Mouse (Mus musculus): ENCODE results near the gene Brpf1. TPM values are rescaled to one million over a fixed set of nuclear protein-coding genes. Genes with fewer than 3 reads are reported as not detected.

The Brpf1 gene
- polyA plus RNA-seq, 1 experiment from 2014 or later, result 26.4 TPM

DNA sequence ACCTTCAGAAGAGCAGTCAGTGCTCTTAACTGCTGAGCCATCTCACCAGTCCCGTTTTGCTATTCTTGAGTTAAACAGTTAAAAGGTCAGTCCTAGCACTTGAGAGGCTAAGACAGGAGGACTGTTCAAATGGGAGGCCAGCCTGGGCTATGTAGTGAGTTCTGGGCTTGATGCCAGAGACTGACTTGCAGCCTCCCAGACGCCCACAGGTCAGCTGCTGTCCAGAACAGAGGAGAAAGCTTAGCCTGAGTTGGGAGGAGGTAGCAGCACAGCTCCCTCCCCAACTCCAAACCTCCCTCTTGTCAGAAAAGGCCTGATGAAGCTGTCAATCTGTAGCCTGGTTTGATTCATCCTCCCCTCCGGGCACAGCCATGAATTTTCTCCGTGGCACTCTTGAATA lies 30.1 kb upstream of the Brpf1 start:
- Histone ChIP-seq H3K4me2 (no peak overlapping the region), H3K27me3 (ENCODE audit: insufficient read depth, low read length) (peaks cover 4% of the 10 kb centered on the region), H3K4me1 (ENCODE audit: insufficient read depth) (no peaks in the 10 kb centered on the region), H3K27ac (ENCODE audit: low read depth) (no peak overlapping the region), H3K9ac (no peak overlapping the region), H3K36me3 (ENCODE audit: insufficient read depth) (peaks cover 35% of the 10 kb centered on the region; the same call in 1 of the 2 replicates), H3K9me3 (ENCODE audit: low read depth, low read length) (no peaks in the 10 kb centered on the region), H3K4me3 (ENCODE audit: low read depth, low read length) (no peak overlapping the region)
- 67% methylated on average over 4 of the region's 4 CpGs for WGBS
- no peak for TF ChIP-seq CTCF (IDR thresholded peaks at IDR 0.05; ENCODE audit: low read depth)
- DNase-seq (peak; percentile 16), ATAC-seq (ENCODE audit: insufficient read depth) (no peak)

DNA sequence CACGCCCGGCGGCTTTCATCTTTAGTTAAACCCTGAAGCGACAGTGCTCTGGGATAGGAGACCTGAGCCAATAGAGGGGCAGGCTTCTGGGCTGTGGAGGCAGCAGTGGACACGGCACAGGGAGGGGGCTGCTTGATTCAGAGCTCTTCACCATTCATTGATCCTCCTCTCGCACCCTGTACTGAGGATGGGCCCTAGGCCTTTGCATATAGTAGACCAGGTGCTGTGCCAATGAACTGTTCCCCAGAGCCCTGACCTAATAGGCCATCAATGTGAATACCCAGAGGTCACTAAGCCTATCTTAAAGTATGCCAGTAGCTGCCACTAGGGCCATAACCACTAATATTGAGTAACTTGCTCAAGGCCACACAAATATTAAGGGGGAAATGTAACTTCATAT lies 25.3 kb upstream of the Brpf1 start:
- Histone ChIP-seq H3K27me3 (ENCODE audit: insufficient read depth, low read length) (peaks cover 35% of the 10 kb centered on the region), H3K9me3 (ENCODE audit: low read depth, low read length) (no peaks in the 10 kb centered on the region), H3K36me3 (ENCODE audit: insufficient read depth) (peaks cover 6% of the 10 kb centered on the region; the same call in 1 of the 2 replicates), H3K27ac (ENCODE audit: low read depth) (no peak overlapping the region), H3K4me1 (ENCODE audit: insufficient read depth) (no peaks in the 10 kb centered on the region), H3K9ac (no peak overlapping the region), H3K4me2 (no peak overlapping the region), H3K4me3 (ENCODE audit: low read depth, low read length) (no peak overlapping the region)
- peak; percentile 46; the same call in 1 of the 2 replicates for ATAC-seq (ENCODE audit: insufficient read depth)
- no peak for DNase-seq
- WGBS, result 57% methylated on average over 6 of the region's 6 CpGs
- no peak for TF ChIP-seq CTCF (IDR thresholded peaks at IDR 0.05; ENCODE audit: low read depth)

DNA sequence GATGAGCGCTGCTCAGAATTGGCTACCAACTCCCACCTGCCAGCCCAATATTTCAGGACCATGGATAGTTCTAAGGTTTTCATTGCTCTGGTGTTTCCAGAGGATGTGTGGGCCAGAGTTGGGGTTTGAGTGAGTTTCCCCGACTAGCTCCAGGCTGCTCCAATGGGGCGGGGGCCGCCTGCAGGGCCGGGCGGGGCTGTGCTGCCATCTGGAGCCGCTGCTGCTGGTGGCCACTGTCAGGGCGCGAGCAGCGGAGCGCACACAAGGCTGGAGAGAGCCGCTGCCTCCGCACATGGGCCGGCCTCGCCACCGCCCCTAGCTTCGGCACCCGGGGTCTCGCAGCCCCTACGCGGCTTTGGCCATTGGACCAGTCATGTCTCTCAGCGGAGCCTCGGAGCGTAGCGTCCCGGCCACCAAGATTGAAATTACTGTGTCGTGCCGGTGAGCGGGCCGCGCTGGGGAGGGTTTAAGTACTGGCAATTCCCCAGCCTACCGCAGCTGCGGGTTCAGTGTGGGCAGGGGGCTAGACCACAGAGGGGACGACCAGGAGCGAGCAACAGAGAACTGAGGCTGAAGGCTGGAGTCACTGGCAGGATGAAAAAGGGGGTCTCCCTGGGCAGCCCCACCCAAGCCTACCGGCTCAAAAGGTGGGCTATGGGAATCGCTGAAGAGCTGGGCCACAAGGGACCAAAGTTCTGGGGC lies 24.7 kb upstream of the Brpf1 start, which contains the start of gene Cpne9:
Gene Cpne9, plus strand, starts transcription at position 207 of the 702 bp plus-strand sequence.
- no peak for TF ChIP-seq CTCF (IDR thresholded peaks at IDR 0.05; ENCODE audit: low read depth)
- no peaks in the 10 kb centered on the region for H3K4me1 ChIP-seq (ENCODE audit: insufficient read depth)
- no peaks in the 10 kb centered on the region for H3K9me3 ChIP-seq (ENCODE audit: low read depth, low read length)
- H3K27ac ChIP-seq (ENCODE audit: low read depth), result no peak within 1 kb of the TSS
- no peak within 1 kb of the TSS for H3K9ac ChIP-seq
- H3K4me2 ChIP-seq, result peak within 1 kb of the TSS; percentile 29; the same call in 1 of the 2 replicates
- 2% methylated on average over 37 of the region's 37 CpGs for WGBS
- peaks cover 35% of the 10 kb centered on the region for H3K27me3 ChIP-seq (ENCODE audit: insufficient read depth, low read length)
- DNase-seq (peak; percentile 86), ATAC-seq (ENCODE audit: insufficient read depth) (peak; percentile 73; the same call in 1 of the 2 replicates)
- peaks cover 6% of the 10 kb centered on the region; the same call in 1 of the 2 replicates for H3K36me3 ChIP-seq (ENCODE audit: insufficient read depth)
- peak within 1 kb of the TSS; percentile 4; the same call in 1 of the 2 replicates for H3K4me3 ChIP-seq (ENCODE audit: low read depth, low read length)

DNA sequence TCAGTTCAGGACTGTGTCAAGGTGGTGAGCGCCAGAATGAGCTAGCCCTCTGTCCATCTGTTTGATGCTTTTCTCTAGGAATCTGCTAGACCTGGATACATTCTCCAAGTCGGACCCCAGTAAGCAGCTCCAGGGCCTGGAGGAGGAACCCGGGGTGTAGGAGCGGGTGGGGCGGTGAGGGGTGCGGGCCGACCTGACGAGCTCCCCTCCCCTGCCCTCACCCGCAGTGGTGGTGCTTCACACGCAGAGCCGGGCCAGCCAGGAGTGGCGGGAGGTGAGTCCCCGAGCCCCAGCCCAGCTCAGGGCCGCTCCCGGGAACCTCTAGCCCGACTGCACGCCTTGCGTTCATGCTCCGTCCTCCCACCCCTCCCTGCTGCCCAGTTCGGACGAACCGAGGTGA lies 24.0 kb upstream of the Brpf1 start:
- H3K4me3 ChIP-seq (ENCODE audit: low read depth, low read length), result peak overlapping the region; percentile 4; the same call in 1 of the 2 replicates
- no peak for TF ChIP-seq CTCF (IDR thresholded peaks at IDR 0.05; ENCODE audit: low read depth)
- peak overlapping the region; percentile 29; the same call in 1 of the 2 replicates for H3K4me2 ChIP-seq
- no peak overlapping the region for H3K27ac ChIP-seq (ENCODE audit: low read depth)
- DNase-seq, result no peak
- WGBS, result under 1% methylated on average over 22 of the region's 22 CpGs
- H3K36me3 ChIP-seq (ENCODE audit: insufficient read depth), result peaks cover 2% of the 10 kb centered on the region; the same call in 1 of the 2 replicates
- H3K9me3 ChIP-seq (ENCODE audit: low read depth, low read length), result no peaks in the 10 kb centered on the region
- peaks cover 35% of the 10 kb centered on the region for H3K27me3 ChIP-seq (ENCODE audit: insufficient read depth, low read length)
- H3K9ac ChIP-seq, result no peak overlapping the region
- no peaks in the 10 kb centered on the region for H3K4me1 ChIP-seq (ENCODE audit: insufficient read depth)
- ATAC-seq (ENCODE audit: insufficient read depth), result peak; percentile 52

DNA sequence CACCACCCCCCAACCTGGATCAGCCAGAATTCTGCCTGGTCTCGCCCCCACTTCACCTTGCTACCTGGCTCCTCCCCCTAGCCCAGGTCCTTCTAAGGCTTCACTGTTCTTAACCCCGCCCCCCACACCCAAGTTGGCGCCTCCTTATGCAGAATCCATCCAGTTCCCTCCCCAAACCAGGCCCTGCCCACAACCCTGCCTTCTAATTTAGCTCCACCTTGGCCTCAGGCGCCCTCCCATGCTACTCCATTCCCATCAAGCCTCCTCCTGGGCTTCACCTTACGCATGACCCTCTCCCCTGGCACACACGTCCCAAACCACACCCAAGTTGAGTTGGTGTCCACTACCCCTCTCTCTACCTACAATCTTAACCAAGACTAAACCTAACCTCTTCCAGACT lies 23.4 kb upstream of the Brpf1 start:
- TF ChIP-seq CTCF (IDR thresholded peaks at IDR 0.05; ENCODE audit: low read depth), result no peak
- H3K27ac ChIP-seq (ENCODE audit: low read depth), result no peak overlapping the region
- H3K4me2 ChIP-seq, result peak overlapping the region; percentile 29; the same call in 1 of the 2 replicates
- DNase-seq (no peak), ATAC-seq (ENCODE audit: insufficient read depth) (peak; percentile 30)
- H3K36me3 ChIP-seq (ENCODE audit: insufficient read depth), result no peaks in the 10 kb centered on the region
- no peak overlapping the region for H3K9ac ChIP-seq
- WGBS, result 4% methylated on average over 6 of the region's 6 CpGs
- H3K4me3 ChIP-seq (ENCODE audit: low read depth, low read length), result peak overlapping the region; percentile 4; the same call in 1 of the 2 replicates
- H3K9me3 ChIP-seq (ENCODE audit: low read depth, low read length), result no peaks in the 10 kb centered on the region
- H3K4me1 ChIP-seq (ENCODE audit: insufficient read depth), result no peaks in the 10 kb centered on the region
- H3K27me3 ChIP-seq (ENCODE audit: insufficient read depth, low read length), result peaks cover 35% of the 10 kb centered on the region

DNA sequence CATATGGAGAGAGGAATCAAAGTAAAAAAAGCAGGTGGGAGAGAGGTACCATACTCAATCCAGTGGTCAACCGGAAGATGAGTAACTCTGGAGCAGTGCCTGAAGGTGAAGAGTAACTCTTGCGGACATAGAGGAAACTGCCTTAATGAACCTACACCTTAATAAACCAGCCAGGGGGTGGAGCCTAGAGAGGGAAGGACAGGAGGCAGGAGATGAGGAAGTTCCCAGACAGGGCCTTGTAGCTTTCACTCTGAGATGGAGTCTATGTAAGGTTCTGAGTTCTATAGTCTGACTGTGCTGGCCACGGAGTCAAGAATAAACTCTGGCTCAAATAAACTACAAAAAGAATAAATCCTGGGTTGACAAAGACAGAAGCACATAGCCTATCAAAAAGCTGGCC lies 22.0 kb upstream of the Brpf1 start:
- 79% methylated on average over 3 of the region's 3 CpGs for WGBS
- no peak for ATAC-seq (ENCODE audit: insufficient read depth)
- Histone ChIP-seq H3K36me3 (ENCODE audit: insufficient read depth) (no peaks in the 10 kb centered on the region), H3K27me3 (ENCODE audit: insufficient read depth, low read length) (peaks cover 35% of the 10 kb centered on the region), H3K9me3 (ENCODE audit: low read depth, low read length) (no peaks in the 10 kb centered on the region), H3K27ac (ENCODE audit: low read depth) (no peak overlapping the region), H3K4me3 (ENCODE audit: low read depth, low read length) (no peak overlapping the region), H3K9ac (no peak overlapping the region), H3K4me1 (ENCODE audit: insufficient read depth) (no peaks in the 10 kb centered on the region), H3K4me2 (no peak overlapping the region)
- DNase-seq, result no peak
- no peak for TF ChIP-seq CTCF (IDR thresholded peaks at IDR 0.05; ENCODE audit: low read depth)

DNA sequence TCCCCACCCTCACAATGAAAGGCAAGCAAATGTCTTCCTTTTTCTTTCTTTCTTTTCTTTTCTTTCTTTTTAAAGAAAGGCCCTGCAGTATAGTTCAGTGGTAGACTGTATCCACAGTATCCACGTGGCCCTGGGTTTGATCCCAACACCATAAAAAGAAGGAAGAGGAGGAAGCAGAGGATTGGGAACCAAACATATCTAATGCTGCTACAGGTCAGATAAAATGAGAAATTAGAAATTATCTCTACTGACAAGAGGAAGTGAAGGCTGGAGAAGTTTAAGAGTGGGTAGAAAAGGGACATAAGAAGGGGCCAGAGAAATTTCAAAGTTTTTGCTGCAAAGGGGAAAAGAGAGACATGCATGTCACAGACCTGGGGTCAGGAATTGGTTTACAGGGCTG lies 20.6 kb upstream of the Brpf1 start:
- Histone ChIP-seq H3K27me3 (ENCODE audit: insufficient read depth, low read length) (peaks cover 35% of the 10 kb centered on the region), H3K9me3 (ENCODE audit: low read depth, low read length) (no peaks in the 10 kb centered on the region), H3K4me1 (ENCODE audit: insufficient read depth) (no peaks in the 10 kb centered on the region), H3K9ac (no peak overlapping the region), H3K27ac (ENCODE audit: low read depth) (no peak overlapping the region), H3K36me3 (ENCODE audit: insufficient read depth) (no peaks in the 10 kb centered on the region), H3K4me2 (no peak overlapping the region), H3K4me3 (ENCODE audit: low read depth, low read length) (no peak overlapping the region)
- no peak for DNase-seq
- no peak for ATAC-seq (ENCODE audit: insufficient read depth)
- TF ChIP-seq CTCF (IDR thresholded peaks at IDR 0.05; ENCODE audit: low read depth), result no peak
- 40% methylated on average over 1 of the region's 1 CpGs for WGBS
